Mouse (Mus musculus) retina, postnatal 1 day (tissue): ENCODE measurements around the gene Gm8251.
"Not testable (repeated sequence)": the region's sequence is repeated elsewhere in the genome, so short reads cannot be mapped to it uniquely, and the experiment has no call there.

Source experiments
- DNase-seq: peaks from one replicate; pipeline ENCODE4 v3.0.0-alpha.2; 2012

The Gm8251 gene

DNA sequence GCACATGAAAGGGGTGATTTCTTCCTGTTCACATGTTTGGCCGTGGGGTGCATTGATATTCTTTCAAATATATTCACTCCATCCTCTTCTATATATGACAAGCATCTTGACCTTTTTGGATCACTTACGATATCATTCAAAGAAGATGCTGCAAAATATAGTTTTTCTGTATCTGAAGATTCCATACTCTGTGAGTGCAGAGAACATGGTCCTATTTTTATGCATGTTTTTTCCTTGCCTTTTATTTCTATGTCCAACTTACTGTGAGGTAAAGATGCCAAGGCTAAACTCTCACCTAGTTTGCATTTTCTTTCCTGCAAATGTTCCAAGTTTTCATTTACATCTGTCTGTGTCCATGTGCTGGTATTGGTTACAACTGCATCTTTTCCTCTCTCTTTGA, at the start of gene Gm8251:
Gm8251 (minus strand) TSS at position 101 of the 400 bp plus-strand sequence.
- DNase-seq = no peak

DNA sequence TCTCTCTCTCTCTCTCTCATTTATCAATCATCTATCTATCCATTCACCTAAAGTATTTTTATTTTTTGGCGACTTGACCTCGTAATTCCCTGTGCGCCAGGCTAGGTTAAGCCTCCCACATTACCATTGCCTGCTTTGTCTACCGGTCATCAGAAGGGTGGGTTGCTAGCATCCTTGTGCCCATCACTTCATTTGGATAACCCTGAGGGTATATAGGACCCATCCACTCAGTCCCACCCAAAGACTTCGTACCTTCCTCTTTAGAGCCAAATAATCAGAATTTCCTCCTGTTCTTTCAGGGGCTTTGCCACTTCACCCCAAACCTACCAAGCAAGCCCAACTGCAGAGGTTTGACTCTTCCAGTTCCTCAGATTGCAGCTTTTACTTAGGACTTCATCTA, 41.2 kb upstream of the Gm8251 start:
- DNase-seq = peak; percentile 27

DNA sequence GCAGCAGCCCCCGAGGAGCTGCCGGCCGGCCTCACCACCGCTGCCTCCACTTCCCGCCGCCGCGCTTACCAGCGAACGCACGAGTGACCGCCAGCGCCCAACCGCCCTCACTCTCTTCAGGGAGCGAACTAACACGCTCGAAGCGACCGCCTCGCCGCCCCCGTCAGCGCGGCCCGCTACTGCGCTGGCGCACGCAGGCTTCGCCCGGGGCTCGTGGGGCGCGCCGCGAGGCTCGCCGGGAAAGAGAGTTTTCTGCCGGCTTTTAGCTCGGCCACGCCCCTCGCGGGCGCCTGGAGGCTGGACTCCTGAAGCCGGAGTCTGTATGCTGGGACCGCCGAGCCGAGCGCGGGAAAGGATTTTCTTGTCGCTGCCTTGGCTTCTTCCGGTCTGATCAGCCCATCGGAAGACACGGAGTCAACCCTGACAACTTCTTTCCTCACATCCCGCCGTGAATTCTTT, 40.6 kb upstream of the Gm8251 start, which contains the start of gene Tex30:
Tex30 (minus strand) TSS at position 183 of the 459 bp plus-strand sequence.
- peak; percentile 98 for DNase-seq

DNA sequence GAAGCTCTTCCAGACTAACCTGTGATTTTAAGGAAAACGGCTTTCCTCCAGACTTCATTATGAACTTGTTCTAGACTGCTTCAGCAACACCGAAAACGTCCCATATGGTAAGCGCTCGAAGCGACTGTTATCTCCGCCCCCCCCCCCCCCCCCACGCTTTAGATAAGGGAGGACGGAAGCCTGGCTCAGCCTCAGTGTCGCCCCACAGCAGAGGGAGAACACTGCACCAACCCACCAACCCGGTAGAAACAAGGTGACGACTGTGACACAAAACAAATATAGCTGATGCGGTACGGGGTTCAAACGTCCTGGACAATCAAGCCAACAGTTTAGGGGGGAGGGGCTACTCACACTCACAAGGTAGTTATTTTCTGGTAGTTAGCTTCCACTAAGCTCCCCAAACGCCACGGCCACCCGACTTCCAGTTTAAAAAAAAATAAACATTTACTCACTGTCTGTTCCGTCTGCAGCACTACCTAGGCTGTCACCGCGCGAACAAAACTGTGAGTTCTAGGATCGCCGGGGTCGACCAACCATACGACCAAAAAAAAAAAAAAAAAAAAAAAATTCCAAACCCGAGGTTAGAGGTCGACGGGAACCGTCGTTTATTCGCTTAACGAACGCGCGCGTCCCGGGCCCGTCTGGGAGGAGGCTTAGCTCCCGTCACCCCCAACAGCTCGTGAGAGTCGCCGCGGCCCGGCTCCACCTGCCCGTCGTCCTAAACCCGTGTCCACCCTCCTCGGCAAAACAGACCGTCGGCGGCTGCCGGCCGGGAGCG, 39.9 kb upstream of the Gm8251 start:
- DNase-seq = peak; percentile 63

DNA sequence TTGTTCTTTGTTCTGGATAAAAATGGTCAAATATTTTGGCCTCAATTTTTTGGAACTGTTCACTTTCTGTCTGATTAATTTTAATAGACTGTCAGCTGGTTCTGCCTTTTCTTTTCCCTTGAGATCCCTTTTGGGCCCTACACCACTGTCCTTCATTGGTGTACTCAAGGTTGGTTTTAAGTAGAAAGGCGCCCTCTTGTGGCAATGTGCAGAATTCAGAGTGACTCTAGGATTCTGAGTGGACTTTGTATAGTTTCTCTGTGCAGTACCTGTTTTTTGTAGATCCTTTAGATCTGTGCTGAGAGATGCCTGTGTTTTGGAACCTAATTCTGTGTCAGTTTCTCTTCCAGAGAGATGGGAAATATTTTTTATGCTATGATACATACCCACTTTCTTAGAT, 2.9 kb upstream of the Gm8251 start:
- peak; percentile 73 for DNase-seq

DNA sequence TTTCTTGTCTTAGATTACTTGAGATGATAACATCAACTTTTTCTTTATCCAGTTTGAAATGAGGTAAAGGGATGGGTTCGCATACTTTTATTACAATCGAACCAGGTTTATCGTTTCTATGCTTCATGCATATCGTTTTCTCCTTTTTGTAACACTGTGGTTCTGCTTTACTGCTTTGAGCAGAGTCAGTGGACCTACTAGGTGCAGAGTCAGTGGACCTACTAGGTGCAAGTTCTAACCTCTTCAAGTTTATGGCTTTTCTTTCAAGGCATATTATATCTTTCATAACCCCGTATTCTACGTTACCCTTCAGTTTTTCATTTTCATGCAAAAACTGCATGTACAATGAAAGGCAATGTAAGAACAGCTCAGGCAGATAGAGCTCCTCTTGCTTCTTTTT, 1.7 kb upstream of the Gm8251 start:
- no peak for DNase-seq

DNA sequence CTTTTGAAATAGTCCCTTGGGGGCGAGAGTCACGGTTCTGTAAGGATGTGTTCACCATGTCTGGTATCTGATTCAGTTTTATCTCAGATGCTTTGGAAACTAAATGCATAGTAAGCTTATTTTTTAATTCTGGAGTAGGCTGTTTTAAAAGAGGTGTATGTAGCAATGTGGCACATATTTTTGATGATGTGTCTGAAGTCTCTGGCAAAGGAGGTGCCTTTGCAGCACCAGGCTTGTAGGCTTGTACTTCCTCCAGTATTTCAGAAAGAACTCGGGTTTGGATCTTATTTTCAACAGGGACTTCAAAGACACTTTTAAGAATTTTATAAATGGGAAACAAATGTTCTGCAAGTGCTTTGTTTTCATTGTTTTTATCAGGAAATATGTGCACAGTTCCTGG, 3.9 kb downstream of the Gm8251 start:
- no peak for DNase-seq

DNA sequence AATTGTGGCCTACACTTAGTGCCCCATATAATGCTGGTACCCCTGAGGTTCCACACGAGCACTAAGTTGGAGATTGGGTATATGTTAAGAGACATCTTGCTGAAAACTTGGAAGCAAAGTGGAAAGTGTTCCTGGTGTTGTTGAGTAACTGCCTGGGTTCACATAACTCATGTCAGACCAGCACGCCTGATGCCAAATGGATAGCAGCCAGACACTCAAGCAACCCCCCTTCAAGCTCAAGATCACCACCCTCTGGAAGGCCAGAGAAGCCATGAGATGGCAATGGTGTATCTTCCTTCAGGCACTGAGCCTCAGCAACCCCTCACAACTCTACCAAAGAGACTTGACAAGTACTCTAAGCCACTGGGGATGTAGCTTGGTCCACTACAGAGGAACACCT, 15.2 kb downstream of the Gm8251 start:
- DNase-seq = no peak

DNA sequence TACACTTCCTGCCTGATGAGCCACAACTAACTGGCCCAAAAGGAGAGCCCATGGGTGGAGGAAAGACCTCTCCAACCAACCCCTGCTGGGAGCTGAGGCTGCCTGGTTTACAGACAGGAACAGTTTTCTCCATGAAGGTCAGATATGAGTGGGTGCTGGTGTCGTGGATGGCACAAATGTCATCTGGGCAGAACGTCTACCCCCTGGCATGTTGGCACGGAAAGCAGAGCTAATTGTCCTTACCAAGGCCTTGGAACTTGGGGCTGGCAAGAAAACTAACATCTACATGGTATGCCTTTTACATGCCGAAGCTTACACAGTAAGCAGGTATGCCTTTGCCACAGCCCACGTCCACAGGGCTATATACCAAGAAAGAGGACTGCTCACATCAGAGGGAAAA, 16.0 kb downstream of the Gm8251 start:
- not testable (repeated sequence) for DNase-seq

DNA sequence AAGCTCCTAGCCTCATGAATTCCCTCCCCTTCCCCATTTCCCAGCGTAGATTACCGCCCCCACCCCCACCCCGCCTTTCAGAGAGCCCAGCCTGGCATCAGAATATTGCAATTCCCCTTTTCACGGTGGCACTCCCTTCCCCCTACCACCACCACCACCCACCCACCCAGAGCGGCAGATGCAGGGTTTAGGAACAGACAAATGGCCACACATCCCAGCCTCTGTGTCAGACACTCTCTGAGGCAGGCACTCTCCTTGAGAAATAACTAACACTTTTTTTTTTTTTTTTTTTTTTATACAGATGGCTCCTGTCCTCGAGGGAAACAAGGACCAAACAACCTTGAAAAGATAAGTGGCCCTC, 19.2 kb downstream of the Gm8251 start:
- DNase-seq = no peak

DNA sequence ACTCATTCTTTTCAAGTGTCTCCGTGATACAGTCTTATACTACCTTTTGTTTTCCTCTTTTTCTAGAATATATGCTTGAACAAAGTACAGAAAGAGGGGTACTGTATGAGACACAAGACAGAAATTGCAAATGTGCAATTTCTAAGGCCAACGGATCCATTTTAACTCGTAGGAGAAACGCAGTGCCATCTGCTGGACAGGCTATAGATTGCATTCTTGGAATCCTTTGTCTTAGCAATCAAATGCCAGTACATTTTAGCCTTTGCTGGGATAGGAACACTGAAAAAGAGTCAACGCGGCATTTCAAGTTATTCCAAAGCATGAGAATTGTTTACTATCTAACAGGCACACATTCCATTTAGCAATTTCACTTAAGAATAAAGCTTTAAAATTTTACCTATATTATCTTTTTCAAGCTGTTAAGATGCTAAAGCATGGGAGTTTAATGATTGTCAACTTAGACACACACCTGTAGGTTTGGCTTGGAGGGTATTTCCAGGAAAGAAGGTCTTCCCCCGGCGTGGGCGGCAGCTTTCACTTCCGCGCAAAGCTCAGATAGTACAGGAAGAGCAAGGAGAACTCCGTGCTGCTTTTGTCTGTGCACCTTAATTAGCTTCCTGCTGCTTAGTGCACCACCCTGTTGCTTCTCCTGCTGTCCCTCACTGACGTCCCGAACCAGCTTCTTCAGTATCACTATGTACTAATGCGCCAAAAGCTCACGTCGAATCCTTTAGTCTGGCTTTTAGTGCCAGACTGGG, 19.8 kb downstream of the Gm8251 start:
- peak; percentile 83 for DNase-seq

DNA sequence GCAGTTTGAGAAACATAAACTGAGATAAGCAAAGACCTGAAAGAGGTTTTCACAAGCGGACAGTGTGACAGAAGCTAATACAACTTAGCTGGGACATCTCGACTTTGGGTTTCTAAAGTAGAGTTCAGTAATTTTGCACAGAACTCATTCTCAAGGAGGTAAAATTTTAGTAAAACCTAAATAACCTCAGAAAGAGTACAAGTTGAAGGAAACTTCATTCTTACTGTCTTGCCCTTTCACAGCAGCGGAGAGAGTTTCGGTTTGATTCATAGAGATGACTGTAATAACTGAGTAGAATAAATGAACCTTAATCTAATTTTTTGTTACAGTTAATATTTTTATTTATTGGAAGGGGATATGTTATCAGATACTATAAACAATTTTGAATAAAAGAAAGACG, 28.8 kb downstream of the Gm8251 start:
- DNase-seq = no peak

DNA sequence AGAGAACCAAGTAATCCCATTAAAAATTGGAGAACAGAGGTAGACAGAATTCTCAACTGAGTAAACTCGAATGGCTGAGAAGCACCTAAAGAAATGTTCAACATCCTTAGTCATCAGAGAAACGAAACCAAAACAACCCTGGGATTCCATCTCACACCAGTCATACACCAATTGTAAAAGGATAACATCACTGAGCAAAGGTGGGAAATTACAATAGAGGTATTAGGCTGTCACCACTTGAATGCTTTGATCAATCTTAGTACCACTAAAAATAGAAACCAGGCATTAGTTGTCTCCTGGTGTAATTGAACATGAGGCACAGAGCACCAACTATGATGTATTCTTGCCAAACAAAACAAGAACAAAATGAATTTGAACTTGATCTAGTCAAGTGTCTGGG, 29.5 kb downstream of the Gm8251 start:
- no peak for DNase-seq

DNA sequence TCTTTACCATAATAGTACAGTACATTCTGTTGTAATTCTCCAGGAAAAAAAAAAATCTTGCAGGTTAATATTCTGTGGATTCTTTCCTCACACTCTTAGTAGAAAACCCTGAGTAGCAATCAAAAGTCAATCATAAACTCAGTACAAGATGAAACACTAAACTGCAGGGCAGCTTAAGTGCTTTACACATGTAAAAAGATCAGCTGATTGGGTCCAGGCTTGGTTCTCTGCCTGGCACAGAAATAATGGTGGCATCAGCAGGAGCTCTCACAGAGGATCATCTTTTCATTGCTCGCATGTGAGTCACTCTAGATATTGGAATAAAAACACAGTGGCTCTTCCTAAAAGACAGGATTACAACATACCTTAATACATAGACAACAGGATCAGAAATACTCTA, 34.1 kb downstream of the Gm8251 start:
- DNase-seq = no peak

DNA sequence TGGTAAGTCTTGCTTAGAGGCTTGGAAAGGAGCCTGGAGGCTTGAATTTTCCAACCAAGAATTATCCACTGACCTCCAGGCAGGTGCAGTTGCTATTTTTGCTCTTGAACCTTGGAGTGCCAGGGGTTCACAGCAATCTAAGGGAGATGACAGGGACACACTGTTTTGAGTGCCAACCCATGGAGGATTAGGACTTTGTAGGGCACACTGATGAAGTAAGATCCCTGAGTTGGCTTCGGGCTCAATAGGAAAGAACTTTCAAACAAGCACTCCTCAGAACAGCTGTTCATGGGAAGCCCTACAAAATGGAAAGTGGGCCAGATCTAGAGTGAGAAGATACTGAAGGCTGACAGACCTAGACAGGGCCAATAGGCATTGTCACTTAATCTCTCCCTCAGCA, 39.1 kb downstream of the Gm8251 start:
- no peak for DNase-seq

DNA sequence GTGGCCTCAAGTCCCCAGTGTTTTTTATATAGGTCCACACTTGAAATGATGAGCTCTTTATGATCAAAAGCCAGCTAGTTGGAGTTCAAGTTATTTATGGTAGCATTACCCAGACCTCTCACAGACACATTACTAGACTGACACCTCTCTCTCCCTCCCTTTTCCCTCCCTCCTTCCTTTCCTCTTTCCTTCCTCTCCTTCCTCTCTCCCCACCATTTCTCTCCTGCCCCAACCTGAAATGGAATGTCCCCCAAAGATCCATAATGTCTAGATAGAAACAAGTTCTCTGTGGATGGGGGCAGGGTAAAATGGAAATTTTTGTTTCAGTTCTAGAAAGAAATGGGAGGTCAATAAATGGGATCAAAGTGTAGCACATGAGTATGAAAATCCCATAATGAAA, 41.8 kb downstream of the Gm8251 start, which contains the start of gene Mettl21c:
Mettl21c (minus strand) TSS at position 101 of the 400 bp plus-strand sequence.
- DNase-seq = no peak

DNA sequence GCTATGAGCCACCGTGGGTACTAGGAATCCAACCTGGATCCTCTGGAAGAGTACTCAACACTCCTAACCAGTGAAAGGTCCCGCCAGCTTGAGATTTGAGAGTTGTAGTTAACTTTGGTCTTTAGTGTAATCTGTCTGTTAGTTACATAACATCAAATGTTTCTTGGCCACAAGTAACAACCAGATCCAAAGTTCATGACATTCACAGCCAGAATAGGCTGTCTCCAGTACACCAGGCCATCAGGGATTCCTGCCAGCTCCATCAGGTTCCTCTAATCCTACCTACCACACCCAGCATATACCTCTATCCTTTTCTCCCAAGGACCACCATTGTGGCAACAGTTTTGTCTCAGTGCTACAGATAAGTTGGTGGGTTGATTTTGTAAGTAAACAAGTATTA, 46.2 kb downstream of the Gm8251 start:
- no peak for DNase-seq
